In the genomic region with DNA sequence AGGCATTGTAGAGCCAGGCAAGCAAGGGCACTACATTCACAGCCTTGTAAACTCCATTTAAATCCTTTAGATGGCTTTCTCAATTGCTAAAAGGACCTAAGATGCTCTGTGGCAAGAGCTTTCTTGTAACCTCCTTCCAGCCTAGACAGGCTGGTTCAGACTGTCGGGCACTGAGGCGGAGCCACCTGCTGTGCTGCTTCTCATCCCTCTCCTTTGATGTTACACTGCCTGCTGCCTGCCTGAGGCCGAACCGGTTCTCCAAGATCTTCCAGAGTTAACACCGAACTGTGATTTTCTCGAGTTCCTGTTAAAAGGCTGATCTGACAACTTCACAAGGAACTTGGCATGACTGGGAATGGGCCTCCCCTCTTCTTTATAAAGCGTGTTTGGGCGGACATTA, we compare ENCODE assay signal across 10 mouse cellular contexts. TPM values are rescaled to one million over a fixed set of nuclear protein-coding genes. Genes with fewer than 3 reads are reported as not detected.
DNase-seq lines count a peak whose midpoint lies in the region; ATAC-seq lines count a peak whose summit lies in the region.
"Had no signal": no experiment of that assay in that cellular context is flagged by ENCODE, and none has a peak within 500 bp of the region (broad histone marks: within the 10 kb centered on the region; RNA-seq: fewer than 3 reads in every experiment).

No protein-coding gene starts in this region.

- WGBS in midbrain, embryonic 15.5 days = 11% methylated on average over 8 of the region's 8 CpGs
- WGBS in hindbrain, embryonic 11.5 days = 15% methylated on average over 8 of the region's 8 CpGs

- no peak overlapping the region for H3K4me3 ChIP-seq in midbrain, embryonic 15.5 days
- H3K4me3 ChIP-seq in hindbrain, embryonic 11.5 days (ENCODE audit: low read depth, low read length) = no peak overlapping the region
- H3K4me3 ChIP-seq: hindbrain, embryonic 15.5 days had no signal

- H3K9ac ChIP-seq in midbrain, embryonic 15.5 days = no peak overlapping the region
- H3K9ac ChIP-seq in hindbrain, embryonic 11.5 days (ENCODE audit: low read depth, low read length) = no peak overlapping the region
- H3K9ac ChIP-seq: hindbrain, embryonic 15.5 days had no signal

- peak overlapping the region; percentile 31; the same call in 1 of the 2 replicates for H3K27ac ChIP-seq in midbrain, embryonic 15.5 days
- H3K27ac ChIP-seq in hindbrain, embryonic 11.5 days (ENCODE audit: low read depth, low read length) = no peak overlapping the region
- H3K27ac ChIP-seq: hindbrain, embryonic 15.5 days had no signal

- ATAC-seq in midbrain, embryonic 15.5 days (replicated peaks) = peak; percentile 52; the same call in 1 of the 2 replicates
- ATAC-seq in hindbrain, embryonic 11.5 days (ENCODE audit: low FRiP score) = no peak

- H3K9me3 ChIP-seq in midbrain, embryonic 15.5 days = no peaks in the 10 kb centered on the region
- no peaks in the 10 kb centered on the region for H3K9me3 ChIP-seq in hindbrain, embryonic 11.5 days (ENCODE audit: control insufficient read depth, low read length)
- H3K9me3 ChIP-seq: hindbrain, embryonic 15.5 days had no signal

- H3K36me3 ChIP-seq in midbrain, embryonic 15.5 days (replicated peaks) = no peaks in the 10 kb centered on the region
- H3K36me3 ChIP-seq in hindbrain, embryonic 11.5 days (ENCODE audit: control insufficient read depth, insufficient read depth, low read length) = no peaks in the 10 kb centered on the region
- H3K36me3 ChIP-seq: hindbrain, embryonic 15.5 days had no signal

- DNase-seq in kidney, adult 9 months = peak; percentile 17
- DNase-seq in kidney, postnatal 25 days = no peak
- DNase-seq in T-cell, adult 2 months (ENCODE audit: low spot score) = peak; percentile 20
- peak; percentile 16 for DNase-seq in fat pad, adult 2 months (ENCODE audit: extremely low read depth, low read depth, low spot score)
- no peak for DNase-seq in heart, adult 9 months (ENCODE audit: low spot score in 2 of 2)
- no peak for DNase-seq in frontal cortex, postnatal 14 days (ENCODE audit: low spot score in 2 of 2)
- no peak for DNase-seq in hindbrain, embryonic 11.5 days (ENCODE audit: low spot score)
- DNase-seq: gastrocnemius, postnatal 14 days had no signal

- no peaks in the 10 kb centered on the region for H3K4me1 ChIP-seq in midbrain, embryonic 15.5 days
- no peaks in the 10 kb centered on the region for H3K4me1 ChIP-seq in hindbrain, embryonic 11.5 days (replicated peaks; ENCODE audit: control insufficient read depth, insufficient read depth, low read length)
- H3K4me1 ChIP-seq: hindbrain, embryonic 15.5 days had no signal

- H3K4me2 ChIP-seq in midbrain, embryonic 15.5 days = no peak overlapping the region
- H3K4me2 ChIP-seq in hindbrain, embryonic 11.5 days (replicated peaks; ENCODE audit: low read depth, low read length) = no peak overlapping the region
- H3K4me2 ChIP-seq: hindbrain, embryonic 15.5 days had no signal

- no peaks in the 10 kb centered on the region for H3K27me3 ChIP-seq in midbrain, embryonic 15.5 days (replicated peaks)
- H3K27me3 ChIP-seq in hindbrain, embryonic 11.5 days (ENCODE audit: control insufficient read depth, insufficient read depth, low read length) = no peaks in the 10 kb centered on the region
- H3K27me3 ChIP-seq: hindbrain, embryonic 15.5 days had no signal

RNA-seq across cellular contexts. Expression of gene Ceacam2, which starts 36.2 kb away (rescaled TPM):
- 0.13 and 0.34 TPM in 2 replicates for polyA plus RNA-seq in midbrain, embryonic 15.5 days (2015; fragmentation: Nextera tagmentation; extraction: Ambion mirVana)
- polyA plus RNA-seq in hindbrain, embryonic 11.5 days (2014; fragmentation: Nextera tagmentation; extraction: Ambion mirVana) = not detected in 2 replicates

RNA-seq across cellular contexts. Expression of gene Erich4, which starts 39.8 kb away (rescaled TPM):
- polyA plus RNA-seq in midbrain, embryonic 15.5 days (2015; fragmentation: Nextera tagmentation; extraction: Ambion mirVana) = not detected in 2 replicates
- not detected in 2 replicates for polyA plus RNA-seq in hindbrain, embryonic 11.5 days (2014; fragmentation: Nextera tagmentation; extraction: Ambion mirVana)
- polyA plus RNA-seq: hindbrain, embryonic 15.5 days had no signal

RNA-seq across cellular contexts. Expression of gene Dmac2, which starts 43.3 kb away (rescaled TPM):
- 44.2 and 45.3 TPM in 2 replicates for polyA plus RNA-seq in midbrain, embryonic 15.5 days (2015; fragmentation: Nextera tagmentation; extraction: Ambion mirVana)
- 25.1 and 25.5 TPM in 2 replicates for polyA plus RNA-seq in hindbrain, embryonic 11.5 days (2014; fragmentation: Nextera tagmentation; extraction: Ambion mirVana)

RNA-seq across cellular contexts. Expression of gene B3gnt8, which starts 50.6 kb away (rescaled TPM):
- polyA plus RNA-seq in midbrain, embryonic 15.5 days (2015; fragmentation: Nextera tagmentation; extraction: Ambion mirVana) = 0.68 and 0.88 TPM in 2 replicates
- polyA plus RNA-seq in hindbrain, embryonic 11.5 days (2014; fragmentation: Nextera tagmentation; extraction: Ambion mirVana) = 0.36 and 0.91 TPM in 2 replicates

Comparison
In these comparisons a context has a peak if more than half of its experiments do, and no peak if none do; other contexts are left out.
1. DNase-seq: peak in kidney, adult 9 months (single experiment), T-cell, adult 2 months (single experiment) and fat pad, adult 2 months (single experiment); none in kidney, postnatal 25 days (0 of 2), heart, adult 9 months (0 of 2), frontal cortex, postnatal 14 days (0 of 2) and hindbrain, embryonic 11.5 days (single experiment).